19 mouse cellular contexts compared by ENCODE assay signal in the genomic region with DNA sequence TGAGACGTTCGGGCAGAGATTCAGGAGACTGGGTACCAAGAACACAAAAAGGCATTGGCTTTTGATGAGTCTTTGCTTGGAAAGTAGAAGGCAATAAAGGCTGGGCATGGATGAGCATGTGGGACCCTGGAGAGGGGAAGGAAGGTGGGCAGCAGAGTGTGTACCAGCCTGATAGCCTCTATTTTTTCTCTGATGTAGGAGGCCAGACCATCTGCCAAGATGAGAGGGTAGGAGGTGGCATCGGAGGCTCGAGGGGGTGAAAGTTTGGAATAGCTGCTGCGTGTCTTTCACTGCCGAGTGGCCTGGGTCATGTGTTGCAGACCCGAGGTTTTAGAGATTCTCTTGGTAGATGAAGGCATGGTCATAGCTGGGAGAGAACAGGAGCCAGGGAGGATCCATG.
DNase-seq lines count a peak whose midpoint lies in the region; ATAC-seq and TF ChIP-seq lines count a peak whose summit lies in the region.
"Had no signal": no experiment of that assay in that cellular context is flagged by ENCODE, and none has a peak within 500 bp of the region (broad histone marks: within the 10 kb centered on the region; RNA-seq: fewer than 3 reads in every experiment).

No protein-coding gene starts in this region.

- no peaks in the 10 kb centered on the region for H3K27me3 ChIP-seq in intestine, postnatal 0 days (replicated peaks; ENCODE audit: control insufficient read depth, insufficient read depth, low read length)
- H3K27me3 ChIP-seq: embryonic facial prominence, embryonic 12.5 days; forebrain, embryonic 13.5 days; forebrain, embryonic 15.5 days had no signal

- no peak for TF ChIP-seq CTCF in intestine, postnatal 0 days (IDR thresholded peaks at IDR 0.05; ENCODE audit: low read depth)

- H3K4me1 ChIP-seq in intestine, postnatal 0 days (replicated peaks; ENCODE audit: control insufficient read depth, insufficient read depth, low read length) = no peaks in the 10 kb centered on the region
- H3K4me1 ChIP-seq: embryonic facial prominence, embryonic 12.5 days had no signal

- H3K9me3 ChIP-seq in intestine, postnatal 0 days (ENCODE audit: control insufficient read depth) = no peaks in the 10 kb centered on the region
- H3K9me3 ChIP-seq: embryonic facial prominence, embryonic 10.5 days; embryonic facial prominence, embryonic 12.5 days; forebrain, embryonic 13.5 days; forebrain, embryonic 15.5 days had no signal

- ATAC-seq in intestine, postnatal 0 days = no peak
- ATAC-seq: forebrain, embryonic 13.5 days; forebrain, embryonic 15.5 days had no signal

- no peaks in the 10 kb centered on the region for H3K36me3 ChIP-seq in intestine, postnatal 0 days (ENCODE audit: control insufficient read depth, insufficient read depth)
- H3K36me3 ChIP-seq: embryonic facial prominence, embryonic 12.5 days; forebrain, embryonic 15.5 days had no signal

- H3K4me2 ChIP-seq in intestine, postnatal 0 days (replicated peaks; ENCODE audit: low read depth) = no peak overlapping the region
- H3K4me2 ChIP-seq: embryonic facial prominence, embryonic 12.5 days; forebrain, embryonic 13.5 days; forebrain, embryonic 15.5 days had no signal

- WGBS in intestine, postnatal 0 days = 96% methylated on average over 7 of the region's 7 CpGs

- no peak overlapping the region for H3K27ac ChIP-seq in intestine, postnatal 0 days (ENCODE audit: low read depth, low read length)
- H3K27ac ChIP-seq: embryonic facial prominence, embryonic 10.5 days; embryonic facial prominence, embryonic 12.5 days; forebrain, embryonic 13.5 days; forebrain, embryonic 15.5 days had no signal

- no peak overlapping the region for H3K9ac ChIP-seq in intestine, postnatal 0 days (ENCODE audit: low read depth, low read length)
- H3K9ac ChIP-seq: embryonic facial prominence, embryonic 12.5 days; forebrain, embryonic 13.5 days; forebrain, embryonic 15.5 days had no signal

- peak; percentile 45 to 46 for DNase-seq in frontal cortex, adult 2 months (ENCODE audit: extremely low spot score in 1 of 2, low spot score in 1 of 2)
- DNase-seq in frontal cortex, postnatal 14 days (ENCODE audit: low spot score in 2 of 2) = no peak
- DNase-seq in layer of hippocampus, adult 9-11 months = peak; percentile 37
- no peak for DNase-seq in layer of hippocampus, postnatal 36 days
- peak; percentile 61 for DNase-seq in right cerebral cortex, adult 18-20 months
- no peak for DNase-seq in right cerebral cortex, postnatal 25 days
- DNase-seq: adrenal gland, adult 2 months; adrenal gland, postnatal 10 days; adrenal gland, postnatal 25 days; cerebellum, adult 11-12 months; cerebellum, adult 2 months; cerebellum, adult 9-10 months; cerebellum, postnatal 10 days; cerebellum, postnatal 25 days had no signal

- H3K4me3 ChIP-seq in intestine, postnatal 0 days (ENCODE audit: low read depth, low read length) = no peak overlapping the region
- H3K4me3 ChIP-seq: embryonic facial prominence, embryonic 10.5 days; embryonic facial prominence, embryonic 12.5 days; forebrain, embryonic 13.5 days; forebrain, embryonic 15.5 days had no signal

Comparison
In these comparisons a context has a peak if more than half of its experiments do, and no peak if none do; other contexts are left out.
1. DNase-seq: peak in frontal cortex, adult 2 months (2 of 2), layer of hippocampus, adult 9-11 months (single experiment) and right cerebral cortex, adult 18-20 months (single experiment); none in frontal cortex, postnatal 14 days (0 of 2), layer of hippocampus, postnatal 36 days (0 of 2) and right cerebral cortex, postnatal 25 days (single experiment).